Mouse (Mus musculus) bone marrow, adult 2 months (tissue): ENCODE data around the gene Acap2.
A peak's percentile ranks its signal among the peaks of the same experiment; 100 is the strongest.

Experiments
- CTCF ChIP-seq: fragments of 200-500 bp; IDR thresholded peaks from 2 replicates; pipeline ENCODE4 v1.5.1; 2011; ENCODE audit warnings: low read length, control low read depth; ENCODE audit not compliant: control insufficient read depth, insufficient read depth
- POLR2A ChIP-seq: fragments of 200-500 bp; IDR thresholded peaks from 2 replicates; pipeline ENCODE4 v1.6.1; 2011; ENCODE audit warnings: low read depth, mild to moderate bottlenecking, control low read depth, low read length, borderline replicate concordance; ENCODE audit not compliant: control insufficient read depth

- peak; percentile 24; the same call in 1 of the 2 replicates for TF ChIP-seq CTCF
- TF ChIP-seq POLR2A: peak; percentile 66; the same call in 1 of the 2 replicates
Measured at GRCm38 (mm10) chr16:31081125-31081664, 119.8 kb downstream of the Acap2 start, which contains the start of gene Xxylt1.
